Mouse (Mus musculus): ENCODE results near the gene Kcnk15. TPM values are rescaled to one million over a fixed set of nuclear protein-coding genes. Genes with fewer than 3 reads are reported as not detected.

The Kcnk15 gene
- polyA plus RNA-seq, 1 experiment from 2014 or later = not detected

GRCm38 (mm10) chr2:163897026-163897425 is 43.6 kb downstream of the Kcnk15 start:
- Histone ChIP-seq H3K27ac (no peak overlapping the region), H3K4me3 (replicated peaks; ENCODE audit: low read depth, low read length) (no peak overlapping the region), H3K4me2 (ENCODE audit: low read length) (no peak overlapping the region), H3K4me1 (replicated peaks; ENCODE audit: insufficient read depth, low read length) (no peaks in the 10 kb centered on the region), H3K9me3 (replicated peaks; ENCODE audit: low read length) (no peaks in the 10 kb centered on the region), H3K9ac (ENCODE audit: low read depth, low read length) (no peak overlapping the region), H3K36me3 (ENCODE audit: insufficient read depth, low read length) (no peaks in the 10 kb centered on the region), H3K27me3 (ENCODE audit: insufficient read depth, low read length) (no peaks in the 10 kb centered on the region)
- DNase-seq (ENCODE audit: low spot score) = no peak
- no peak for TF ChIP-seq CTCF (IDR thresholded peaks at IDR 0.05; ENCODE audit: low read depth)
- WGBS = 81% methylated on average over 7 of the region's 7 CpGs
- ATAC-seq (replicated peaks; ENCODE audit: low FRiP score, low read depth) = no peak

- Histone ChIP-seq H3K4me1 (replicated peaks; ENCODE audit: insufficient read depth, low read length) (no peaks in the 10 kb centered on the region), H3K4me3 (replicated peaks; ENCODE audit: low read depth, low read length) (no peak overlapping the region), H3K36me3 (ENCODE audit: insufficient read depth, low read length) (no peaks in the 10 kb centered on the region), H3K9me3 (replicated peaks; ENCODE audit: low read length) (no peaks in the 10 kb centered on the region), H3K27me3 (ENCODE audit: insufficient read depth, low read length) (no peaks in the 10 kb centered on the region), H3K9ac (ENCODE audit: low read depth, low read length) (no peak overlapping the region), H3K4me2 (ENCODE audit: low read length) (no peak overlapping the region), H3K27ac (no peak overlapping the region)
- DNase-seq (ENCODE audit: low spot score) = no peak
- WGBS = 58% methylated on average over 7 of the region's 7 CpGs
- ATAC-seq (replicated peaks; ENCODE audit: low FRiP score, low read depth) = no peak
- TF ChIP-seq CTCF (IDR thresholded peaks at IDR 0.05; ENCODE audit: low read depth) = no peak
Measured at GRCm38 (mm10) chr2:163897988-163898535, 44.6 kb downstream of the Kcnk15 start.

DNA sequence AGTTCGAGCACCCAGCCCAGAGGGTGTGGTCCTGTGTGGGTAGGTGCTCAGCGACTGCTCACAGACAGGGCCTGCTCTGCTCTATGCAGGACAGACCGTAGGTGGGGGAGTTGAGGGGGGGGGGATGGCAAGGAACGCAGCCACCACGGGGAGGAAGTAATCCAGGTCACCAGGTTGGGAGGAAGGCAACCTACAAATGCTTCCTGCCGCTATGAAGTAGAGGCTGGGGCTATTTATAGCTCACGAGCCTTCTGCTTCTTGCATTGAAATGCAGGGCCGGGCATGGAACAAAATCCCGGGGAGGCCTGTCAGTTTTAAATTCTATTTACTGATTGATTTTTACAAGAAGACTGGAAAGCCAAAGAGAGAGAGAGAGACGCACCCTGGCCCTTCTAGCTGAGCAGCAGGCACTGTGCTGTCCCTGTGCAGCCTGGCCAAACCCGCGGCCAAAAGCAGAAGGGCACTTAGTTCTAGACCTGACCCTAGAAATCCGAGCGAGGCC is 46.5 kb downstream of the Kcnk15 start:
- Histone ChIP-seq H3K9me3 (replicated peaks; ENCODE audit: low read length) (no peaks in the 10 kb centered on the region), H3K27ac (no peak overlapping the region), H3K9ac (ENCODE audit: low read depth, low read length) (no peak overlapping the region), H3K27me3 (ENCODE audit: insufficient read depth, low read length) (no peaks in the 10 kb centered on the region), H3K4me3 (replicated peaks; ENCODE audit: low read depth, low read length) (no peak overlapping the region), H3K36me3 (ENCODE audit: insufficient read depth, low read length) (no peaks in the 10 kb centered on the region), H3K4me2 (ENCODE audit: low read length) (no peak overlapping the region), H3K4me1 (replicated peaks; ENCODE audit: insufficient read depth, low read length) (no peaks in the 10 kb centered on the region)
- DNase-seq (ENCODE audit: low spot score) = no peak
- 39% methylated on average over 14 of the region's 14 CpGs for WGBS
- ATAC-seq (replicated peaks; ENCODE audit: low FRiP score, low read depth) = no peak
- no peak for TF ChIP-seq CTCF (IDR thresholded peaks at IDR 0.05; ENCODE audit: low read depth)

DNA sequence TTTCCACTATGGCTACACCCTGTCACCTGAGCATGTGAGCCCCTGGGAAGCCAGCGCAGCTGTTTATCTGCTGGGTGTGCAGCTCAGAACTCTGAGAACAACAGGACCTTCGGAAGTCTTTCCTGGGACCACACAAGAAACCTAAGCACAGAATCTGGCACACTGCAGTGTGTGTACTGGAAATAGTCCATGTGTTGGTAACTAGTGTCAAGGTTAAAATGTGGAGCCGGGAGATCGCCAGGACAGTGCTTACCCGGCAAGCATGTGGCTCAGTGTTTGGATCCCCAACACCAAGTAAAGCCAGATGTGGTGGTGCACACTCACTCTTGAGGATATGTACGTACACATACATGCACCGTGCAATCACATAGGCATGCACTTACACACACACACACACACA is 47.6 kb downstream of the Kcnk15 start:
- Histone ChIP-seq H3K36me3 (ENCODE audit: insufficient read depth, low read length) (no peaks in the 10 kb centered on the region), H3K27ac (no peak overlapping the region), H3K9ac (ENCODE audit: low read depth, low read length) (no peak overlapping the region), H3K9me3 (replicated peaks; ENCODE audit: low read length) (no peaks in the 10 kb centered on the region), H3K4me1 (replicated peaks; ENCODE audit: insufficient read depth, low read length) (no peaks in the 10 kb centered on the region), H3K4me2 (ENCODE audit: low read length) (no peak overlapping the region), H3K27me3 (ENCODE audit: insufficient read depth, low read length) (no peaks in the 10 kb centered on the region), H3K4me3 (replicated peaks; ENCODE audit: low read depth, low read length) (no peak overlapping the region)
- ATAC-seq (replicated peaks; ENCODE audit: low FRiP score, low read depth) = no peak
- TF ChIP-seq CTCF (IDR thresholded peaks at IDR 0.05; ENCODE audit: low read depth) = no peak
- DNase-seq (ENCODE audit: low spot score) = no peak
- 79% methylated on average over 7 of the region's 7 CpGs for WGBS

DNA sequence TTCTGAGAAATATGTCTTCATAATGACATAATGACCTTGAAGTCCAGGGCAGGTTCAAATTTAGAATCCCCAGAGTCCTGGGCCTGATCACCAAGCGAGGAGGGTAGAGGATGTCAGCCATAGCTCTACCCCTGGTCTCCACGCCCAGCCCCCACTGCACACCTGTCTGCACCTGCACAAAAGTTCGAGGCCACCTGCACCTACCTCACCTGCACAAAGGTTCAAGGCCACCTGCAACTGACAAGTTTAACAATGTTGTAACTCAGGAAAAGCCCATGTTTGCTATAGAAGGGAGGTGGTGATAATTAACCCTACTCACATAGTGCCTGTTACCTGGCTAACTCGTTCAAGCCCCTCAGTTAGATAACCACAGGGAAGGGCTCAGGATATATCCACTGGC is 49.0 kb downstream of the Kcnk15 start:
- H3K4me1 ChIP-seq (replicated peaks; ENCODE audit: insufficient read depth, low read length) = no peaks in the 10 kb centered on the region
- ATAC-seq (replicated peaks; ENCODE audit: low FRiP score, low read depth) (no peak), DNase-seq (ENCODE audit: low spot score) (no peak)
- no peaks in the 10 kb centered on the region for H3K27me3 ChIP-seq (ENCODE audit: insufficient read depth, low read length)
- no peak overlapping the region for H3K27ac ChIP-seq
- no peak for TF ChIP-seq CTCF (IDR thresholded peaks at IDR 0.05; ENCODE audit: low read depth)
- H3K4me2 ChIP-seq (ENCODE audit: low read length) = no peak overlapping the region
- H3K4me3 ChIP-seq (replicated peaks; ENCODE audit: low read depth, low read length) = no peak overlapping the region
- no peaks in the 10 kb centered on the region for H3K9me3 ChIP-seq (replicated peaks; ENCODE audit: low read length)
- no peaks in the 10 kb centered on the region for H3K36me3 ChIP-seq (ENCODE audit: insufficient read depth, low read length)
- no peak overlapping the region for H3K9ac ChIP-seq (ENCODE audit: low read depth, low read length)
- 70% methylated on average over 4 of the region's 4 CpGs for WGBS

DNA sequence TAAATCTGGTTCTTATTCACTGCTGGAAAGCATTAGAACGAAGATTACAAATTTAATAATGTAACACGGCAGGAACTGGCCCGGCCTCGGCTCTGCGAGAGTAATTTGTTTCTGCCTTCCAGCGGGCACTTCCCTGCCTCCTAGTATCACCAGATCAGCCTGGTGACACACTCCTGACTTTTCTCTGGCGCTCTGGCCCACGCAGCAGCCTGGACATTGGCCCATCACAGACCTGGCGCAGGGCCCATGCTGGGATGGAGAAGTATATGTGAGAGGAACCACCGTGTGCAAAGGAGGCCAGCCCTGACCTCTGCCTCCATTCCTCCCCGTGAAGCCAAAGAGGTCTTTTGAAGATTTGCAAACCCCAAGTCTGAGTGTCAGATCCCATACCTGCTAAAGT is 50.0 kb downstream of the Kcnk15 start:
- TF ChIP-seq CTCF (IDR thresholded peaks at IDR 0.05; ENCODE audit: low read depth) = no peak
- 69% methylated on average over 11 of the region's 11 CpGs for WGBS
- no peak for DNase-seq (ENCODE audit: low spot score)

GRCm38 (mm10) chr2:163904323-163904722 is 50.9 kb downstream of the Kcnk15 start:
- no peak overlapping the region for H3K9ac ChIP-seq (ENCODE audit: low read depth, low read length)
- H3K27ac ChIP-seq = no peak overlapping the region
- no peak for TF ChIP-seq CTCF (IDR thresholded peaks at IDR 0.05; ENCODE audit: low read depth)
- no peak for DNase-seq (ENCODE audit: low spot score)
- WGBS = 79% methylated on average over 4 of the region's 4 CpGs
- H3K4me3 ChIP-seq (replicated peaks; ENCODE audit: low read depth, low read length) = no peak overlapping the region
- H3K4me2 ChIP-seq (ENCODE audit: low read length) = no peak overlapping the region
- no peaks in the 10 kb centered on the region for H3K27me3 ChIP-seq (ENCODE audit: insufficient read depth, low read length)
- no peaks in the 10 kb centered on the region for H3K4me1 ChIP-seq (replicated peaks; ENCODE audit: insufficient read depth, low read length)
- H3K36me3 ChIP-seq (ENCODE audit: insufficient read depth, low read length) = no peaks in the 10 kb centered on the region
- no peaks in the 10 kb centered on the region for H3K9me3 ChIP-seq (replicated peaks; ENCODE audit: low read length)
- ATAC-seq (replicated peaks; ENCODE audit: low FRiP score, low read depth) = no peak

More for the DNA sequence above, 50.0 kb downstream of the Kcnk15 start:
- H3K9me3 ChIP-seq (replicated peaks; ENCODE audit: low read length) = no peaks in the 10 kb centered on the region
- no peak overlapping the region for H3K27ac ChIP-seq
- no peaks in the 10 kb centered on the region for H3K36me3 ChIP-seq (ENCODE audit: insufficient read depth, low read length)
- no peak overlapping the region for H3K4me2 ChIP-seq (ENCODE audit: low read length)
- no peak for ATAC-seq (replicated peaks; ENCODE audit: low FRiP score, low read depth)
- H3K27me3 ChIP-seq (ENCODE audit: insufficient read depth, low read length) = no peaks in the 10 kb centered on the region
- H3K9ac ChIP-seq (ENCODE audit: low read depth, low read length) = no peak overlapping the region
- H3K4me1 ChIP-seq (replicated peaks; ENCODE audit: insufficient read depth, low read length) = no peaks in the 10 kb centered on the region
- no peak overlapping the region for H3K4me3 ChIP-seq (replicated peaks; ENCODE audit: low read depth, low read length)

Measured in kidney, postnatal 0 days (tissue).